Comparison of ENCODE assay signal across 8 mouse cellular contexts in genomic region chr16:18388583-18389435, GRCm38 (mm10). TPM values are rescaled to one million over a fixed set of nuclear protein-coding genes. Genes with fewer than 3 reads are reported as not detected.
A peak's percentile ranks its signal among the peaks of the same experiment; 100 is the strongest.
DNase-seq lines count a peak whose midpoint lies in the region; ATAC-seq and TF ChIP-seq lines count a peak whose summit lies in the region.

No protein-coding gene starts in this region.

- peaks cover 33% of the 10 kb centered on the region for H3K4me1 ChIP-seq in heart, embryonic 11.5 days (ENCODE audit: control insufficient read depth, insufficient read depth, low read length)
- H3K4me1 ChIP-seq in embryonic facial prominence, embryonic 10.5 days: peaks cover 89% of the 10 kb centered on the region
- H3K4me1 ChIP-seq in hindbrain, embryonic 13.5 days (replicated peaks): peaks cover 76% of the 10 kb centered on the region
- peaks cover 50% of the 10 kb centered on the region for H3K4me1 ChIP-seq in liver, postnatal 0 days (ENCODE audit: insufficient read depth)

- TF ChIP-seq CTCF in liver, postnatal 0 days (IDR thresholded peaks at IDR 0.05; ENCODE audit: low read depth): no peak

- no peak for ATAC-seq in heart, embryonic 11.5 days (replicated peaks; ENCODE audit: insufficient number of reproducible peaks, low FRiP score, low TSS enrichment)
- ATAC-seq in hindbrain, embryonic 13.5 days (ENCODE audit: low FRiP score): no peak
- no peak for ATAC-seq in liver, postnatal 0 days
- ATAC-seq in monocyte, adult 5-6 weeks (replicated peaks; ENCODE audit: insufficient number of reproducible peaks, low FRiP score, low TSS enrichment, poor library complexity, severe bottlenecking): no peak

- TF ChIP-seq EP300 in liver, postnatal 0 days (IDR thresholded peaks at IDR 0.05; ENCODE audit: low read depth): no peak

- WGBS in heart, embryonic 11.5 days (ENCODE audit: insufficient replicate concordance): 81% methylated on average over 14 of the region's 14 CpGs
- WGBS in embryonic facial prominence, embryonic 10.5 days: 86% methylated on average over 14 of the region's 14 CpGs
- WGBS in hindbrain, embryonic 13.5 days: 55% methylated on average over 14 of the region's 14 CpGs
- 78% methylated on average over 14 of the region's 14 CpGs for WGBS in liver, postnatal 0 days (ENCODE audit: insufficient replicate concordance)

- H3K36me3 ChIP-seq in heart, embryonic 11.5 days (ENCODE audit: control insufficient read depth, insufficient read depth, low read length): no peaks in the 10 kb centered on the region
- no peaks in the 10 kb centered on the region for H3K36me3 ChIP-seq in embryonic facial prominence, embryonic 10.5 days (replicated peaks)
- H3K36me3 ChIP-seq in hindbrain, embryonic 13.5 days: peaks cover 17% of the 10 kb centered on the region
- no peaks in the 10 kb centered on the region for H3K36me3 ChIP-seq in liver, postnatal 0 days (replicated peaks; ENCODE audit: insufficient read depth, low read length)

- no peak overlapping the region for H3K4me3 ChIP-seq in heart, embryonic 11.5 days (ENCODE audit: low read depth, low read length)
- no peak overlapping the region for H3K4me3 ChIP-seq in embryonic facial prominence, embryonic 10.5 days
- H3K4me3 ChIP-seq in hindbrain, embryonic 13.5 days: no peak overlapping the region
- H3K4me3 ChIP-seq in liver, postnatal 0 days (ENCODE audit: low read depth, low read length): no peak overlapping the region

- no peaks in the 10 kb centered on the region for H3K9me3 ChIP-seq in heart, embryonic 11.5 days (replicated peaks; ENCODE audit: control insufficient read depth, low read length)
- H3K9me3 ChIP-seq in embryonic facial prominence, embryonic 10.5 days: no peaks in the 10 kb centered on the region
- H3K9me3 ChIP-seq in hindbrain, embryonic 13.5 days: no peaks in the 10 kb centered on the region
- no peaks in the 10 kb centered on the region for H3K9me3 ChIP-seq in liver, postnatal 0 days (ENCODE audit: low read length)

- no peak for DNase-seq in heart, adult 8-10 months (ENCODE audit: low spot score)
- no peak for DNase-seq in embryonic facial prominence, embryonic 10.5 days (ENCODE audit: low spot score)
- peak; percentile 22 for DNase-seq in liver, postnatal 0 days
- DNase-seq in urinary bladder, adult 18-20 months (ENCODE audit: low spot score in 2 of 2): no peak
- DNase-seq in natural killer cell, adult 2 months (ENCODE audit: low spot score in 2 of 2): no peak

- H3K4me2 ChIP-seq in heart, embryonic 11.5 days: no peak overlapping the region
- H3K4me2 ChIP-seq in hindbrain, embryonic 13.5 days: no peak overlapping the region
- no peak overlapping the region for H3K4me2 ChIP-seq in liver, postnatal 0 days (ENCODE audit: low read depth, low read length)

- no peaks in the 10 kb centered on the region for H3K27me3 ChIP-seq in heart, embryonic 11.5 days (ENCODE audit: control insufficient read depth, insufficient read depth, low read length)
- no peaks in the 10 kb centered on the region for H3K27me3 ChIP-seq in embryonic facial prominence, embryonic 10.5 days (replicated peaks; ENCODE audit: low read depth, poor library complexity, severe bottlenecking)
- H3K27me3 ChIP-seq in hindbrain, embryonic 13.5 days: no peaks in the 10 kb centered on the region
- H3K27me3 ChIP-seq in liver, postnatal 0 days (ENCODE audit: insufficient read depth, low read length): no peaks in the 10 kb centered on the region

- H3K9ac ChIP-seq in heart, embryonic 11.5 days (ENCODE audit: low read depth, low read length): no peak overlapping the region
- peak overlapping the region; percentile 59 for H3K9ac ChIP-seq in hindbrain, embryonic 13.5 days
- no peak overlapping the region for H3K9ac ChIP-seq in liver, postnatal 0 days (replicated peaks)

- 0 out of 2 replicates have a peak overlapping the region, but pooled peaks have one; percentile 22 for H3K27ac ChIP-seq in heart, embryonic 11.5 days (ENCODE audit: low read depth, low read length)
- H3K27ac ChIP-seq in embryonic facial prominence, embryonic 10.5 days (replicated peaks): peak overlapping the region; percentile 63
- H3K27ac ChIP-seq in hindbrain, embryonic 13.5 days: peak overlapping the region; percentile 82
- H3K27ac ChIP-seq in liver, postnatal 0 days (ENCODE audit: low read depth): peak overlapping the region; percentile 85

RNA-seq across cellular contexts. Expression of gene Txnrd2, which starts 37.4 kb away (rescaled TPM):
- 32.6 and 32.8 TPM in 2 replicates for polyA plus RNA-seq in heart, embryonic 11.5 days (2014; fragmentation: Nextera tagmentation; extraction: Ambion mirVana)
- total RNA-seq in heart, adult 8-10 months (2022): 10 to 100 TPM; 37.0 to 49.9 (median 42.1) TPM
- polyA plus RNA-seq in embryonic facial prominence, embryonic 10.5 days (2016; fragmentation: Nextera tagmentation; extraction: Ambion mirVana): 27.9 and 32.3 TPM in 2 replicates
- 26.1 and 27.0 TPM in 2 replicates for polyA plus RNA-seq in hindbrain, embryonic 13.5 days (2015; fragmentation: Nextera tagmentation; extraction: Ambion mirVana)
- polyA plus RNA-seq in liver, postnatal 0 days (2015; fragmentation: Nextera tagmentation; extraction: Ambion mirVana): 51.2 and 53.3 TPM in 2 replicates
- total RNA-seq in monocyte, adult 5-6 weeks (2017): 9.3 to 21.9 TPM (median 18.1 TPM) in 3 replicates

RNA-seq across cellular contexts. Expression of gene Comt, which starts 37.8 kb away (rescaled TPM):
- 90.1 and 96.5 TPM in 2 replicates for polyA plus RNA-seq in heart, embryonic 11.5 days (2014; fragmentation: Nextera tagmentation; extraction: Ambion mirVana)
- total RNA-seq in heart, adult 8-10 months (2022): 100 to 1,000 TPM; 146 to 174 (median 157) TPM
- polyA plus RNA-seq in embryonic facial prominence, embryonic 10.5 days (2016; fragmentation: Nextera tagmentation; extraction: Ambion mirVana): 56.2 and 58.4 TPM in 2 replicates
- 85.9 and 88.5 TPM in 2 replicates for polyA plus RNA-seq in hindbrain, embryonic 13.5 days (2015; fragmentation: Nextera tagmentation; extraction: Ambion mirVana)
- 100 and 125 TPM in 2 replicates for polyA plus RNA-seq in liver, postnatal 0 days (2015; fragmentation: Nextera tagmentation; extraction: Ambion mirVana)
- total RNA-seq in monocyte, adult 5-6 weeks (2017): 11.3 to 19.0 TPM (median 15.8 TPM) in 3 replicates

RNA-seq across cellular contexts. Expression of gene Arvcf, which starts 40.8 kb away (rescaled TPM):
- 19.5 and 23.4 TPM in 2 replicates for polyA plus RNA-seq in heart, embryonic 11.5 days (2014; fragmentation: Nextera tagmentation; extraction: Ambion mirVana)
- 10 to 100 TPM; 12.6 to 20.0 (median 16.2) TPM for total RNA-seq in heart, adult 8-10 months (2022)
- polyA plus RNA-seq in embryonic facial prominence, embryonic 10.5 days (2016; fragmentation: Nextera tagmentation; extraction: Ambion mirVana): 65.8 and 71.2 TPM in 2 replicates
- polyA plus RNA-seq in hindbrain, embryonic 13.5 days (2015; fragmentation: Nextera tagmentation; extraction: Ambion mirVana): 81.1 and 88.9 TPM in 2 replicates
- 7.0 and 9.7 TPM in 2 replicates for polyA plus RNA-seq in liver, postnatal 0 days (2015; fragmentation: Nextera tagmentation; extraction: Ambion mirVana)
- 1.4 to 2.2 TPM (median 1.7 TPM) in 3 replicates for total RNA-seq in monocyte, adult 5-6 weeks (2017)

RNA-seq across cellular contexts. Expression of gene Tango2, which starts 40.9 kb away (rescaled TPM):
- 56.3 and 62.1 TPM in 2 replicates for polyA plus RNA-seq in heart, embryonic 11.5 days (2014; fragmentation: Nextera tagmentation; extraction: Ambion mirVana)
- 100 to 1,000 TPM; 184 to 210 (median 190) TPM for total RNA-seq in heart, adult 8-10 months (2022)
- polyA plus RNA-seq in embryonic facial prominence, embryonic 10.5 days (2016; fragmentation: Nextera tagmentation; extraction: Ambion mirVana): 29.1 and 31.5 TPM in 2 replicates
- 76.0 and 79.8 TPM in 2 replicates for polyA plus RNA-seq in hindbrain, embryonic 13.5 days (2015; fragmentation: Nextera tagmentation; extraction: Ambion mirVana)
- 54.1 and 61.1 TPM in 2 replicates for polyA plus RNA-seq in liver, postnatal 0 days (2015; fragmentation: Nextera tagmentation; extraction: Ambion mirVana)
- total RNA-seq in monocyte, adult 5-6 weeks (2017): 15.3 to 37.3 TPM (median 31.7 TPM) in 3 replicates

Comparison
In these comparisons a context has a peak if more than half of its experiments do, and no peak if none do; other contexts are left out.
1. H3K27ac ChIP-seq: peak in every context shown above with its lines; median percentile 85 in liver, postnatal 0 days; 82 in hindbrain, embryonic 13.5 days; 63 in embryonic facial prominence, embryonic 10.5 days; 22 in heart, embryonic 11.5 days.